Mouse (Mus musculus): ENCODE measurements around the gene Cdc25a. TPM values are rescaled to one million over a fixed set of nuclear protein-coding genes. Genes with fewer than 3 reads are reported as not detected.

Cdc25a gene
- polyA plus RNA-seq, 1 experiment from 2014 or later = 30.8 TPM

DNA sequence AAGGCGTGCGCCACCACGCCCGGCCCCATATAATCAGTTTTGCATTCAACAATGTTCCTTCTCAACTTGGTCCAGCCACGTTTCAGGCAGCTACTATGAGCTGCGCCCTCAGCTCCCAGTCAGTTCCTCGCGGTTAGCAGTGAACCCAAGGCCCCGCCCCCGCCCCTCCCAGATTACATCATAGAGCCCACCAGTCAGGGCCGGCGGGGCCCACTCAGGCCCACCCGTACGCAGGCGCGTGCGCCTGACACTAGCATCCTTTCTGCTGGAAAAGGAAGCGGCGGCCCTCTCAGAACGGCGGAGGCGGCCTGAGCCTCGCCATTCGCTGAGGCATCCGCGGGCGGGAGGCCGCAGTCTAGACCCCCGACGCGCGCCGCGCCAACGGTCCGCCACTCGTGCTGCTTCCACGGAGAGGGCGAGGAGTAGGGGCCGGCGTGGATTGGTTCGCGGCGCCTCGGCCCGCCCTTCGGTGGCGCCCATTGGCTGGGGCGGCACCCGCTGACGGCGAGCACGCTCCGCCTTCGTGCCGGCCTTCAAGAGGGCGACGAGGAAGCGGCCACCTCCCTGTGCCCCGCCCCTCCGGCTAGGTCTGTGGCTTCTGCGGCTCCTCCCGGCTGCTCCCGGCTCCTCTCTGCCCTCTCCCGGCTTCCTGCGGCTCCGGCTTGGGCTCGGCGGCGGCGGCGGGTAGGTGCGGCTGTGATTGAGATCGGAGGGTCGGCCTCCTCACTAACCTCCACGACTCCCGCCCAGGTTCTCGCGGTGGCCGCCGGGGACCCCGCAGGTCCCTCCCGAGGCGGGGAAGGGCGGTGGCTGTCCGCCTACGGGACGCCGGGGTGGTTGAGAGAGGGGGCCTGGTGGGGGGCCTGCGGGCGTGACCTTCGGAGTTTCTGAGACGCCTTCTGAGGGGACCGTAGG is 56.1 kb downstream of the Cdc25a start, which contains the start of gene Map4:
Map4 (plus strand) TSS at position 204 of the 915 bp plus-strand sequence.
- DNase-seq (ENCODE audit: low spot score) = peak; percentile 96

DNA sequence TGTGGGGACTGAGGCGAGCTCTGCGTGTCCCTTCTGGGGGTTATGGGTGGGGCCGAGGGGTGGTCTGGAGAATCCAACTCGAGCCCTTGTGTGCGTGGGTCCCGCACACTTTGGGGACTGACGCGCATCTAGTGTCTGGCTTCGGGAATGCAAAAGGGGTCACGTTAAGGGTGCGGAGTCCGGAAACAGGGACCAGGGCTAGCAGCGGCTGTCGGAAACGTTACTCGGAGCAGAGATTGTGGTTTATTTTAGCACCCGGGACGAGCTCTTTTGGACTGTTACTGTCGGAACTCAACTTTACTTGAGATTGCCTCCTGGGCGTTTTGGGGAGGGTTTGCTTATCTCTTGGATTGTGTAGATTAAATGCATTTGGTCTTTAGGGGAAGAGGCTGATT is 57.0 kb downstream of the Cdc25a start:
- peak; percentile 24 for DNase-seq (ENCODE audit: low spot score)

DNA sequence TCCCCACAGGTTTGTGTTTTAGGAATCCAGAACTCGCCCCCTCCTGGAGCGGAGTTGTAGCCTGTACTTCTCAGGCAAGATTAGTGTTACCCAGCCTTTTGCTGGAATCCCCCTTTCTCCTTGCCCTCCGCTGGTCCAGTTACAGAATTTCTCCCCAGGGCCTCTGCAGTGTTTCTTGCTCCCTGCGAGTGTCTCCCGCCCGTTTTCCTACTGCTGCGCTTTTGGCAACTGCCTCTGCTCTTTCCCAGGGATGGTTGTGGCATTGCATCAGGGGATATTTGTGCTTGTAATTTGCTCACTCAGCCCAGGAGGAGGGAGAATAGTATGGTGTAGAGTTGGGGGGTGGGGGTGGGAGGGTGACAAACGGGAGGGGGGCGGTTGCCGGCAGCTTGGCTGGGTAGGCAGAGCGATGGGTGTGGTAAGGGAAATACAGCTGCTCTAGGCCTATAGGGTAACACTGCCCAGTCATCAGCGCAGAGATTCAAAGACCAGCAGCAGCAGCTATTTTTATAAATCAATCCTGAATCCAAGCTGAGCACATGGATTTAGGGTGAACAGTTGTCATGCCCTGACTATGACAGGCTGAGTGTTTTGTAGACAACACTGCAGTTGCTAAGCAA is 57.5 kb downstream of the Cdc25a start:
- no peak for DNase-seq (ENCODE audit: low spot score)

- DNase-seq (ENCODE audit: low spot score) = peak; percentile 10
These were observed 64.0 kb downstream of the Cdc25a start for GRCm38 (mm10) chr9:109939401-109939800.

- DNase-seq (ENCODE audit: low spot score) = no peak
These were observed 67.4 kb downstream of the Cdc25a start for GRCm38 (mm10) chr9:109942796-109943195.

Small RNA genes within 50 kb of the gene (microRNA-seq; reads per million reads assigned to microRNA genes)
- gene Mir7089 (ENCODE audit: borderline number of aligned reads) = 2.1 reads per million

Other genes with a start within 250 kb of the Cdc25a start
- gene Fbxw24, start 249.5 kb upstream of the Cdc25a start, polyA plus RNA-seq (2015; fragmentation: Nextera tagmentation; extraction: Ambion mirVana) = 0.08 TPM in 1 of 2 replicates, not detected in the other
- gene Fbxw25, start 210.9 kb upstream of the Cdc25a start, polyA plus RNA-seq (2015; fragmentation: Nextera tagmentation; extraction: Ambion mirVana) = not detected in 2 replicates
- gene Fbxw18, start 172.9 kb upstream of the Cdc25a start, polyA plus RNA-seq (2015; fragmentation: Nextera tagmentation; extraction: Ambion mirVana) = not detected in 2 replicates
- not detected in 2 replicates for gene Fbxw26, start 129.5 kb upstream of the Cdc25a start, polyA plus RNA-seq (2015; fragmentation: Nextera tagmentation; extraction: Ambion mirVana)
- gene Fbxw27, start 84.9 kb upstream of the Cdc25a start, polyA plus RNA-seq (2015; fragmentation: Nextera tagmentation; extraction: Ambion mirVana) = not detected in 2 replicates
- 0.81 TPM in 1 of 2 replicates, not detected in the other for gene Spink8, start 63.3 kb upstream of the Cdc25a start, polyA plus RNA-seq (2015; fragmentation: Nextera tagmentation; extraction: Ambion mirVana)
- gene Nme6, start 42.8 kb upstream of the Cdc25a start, polyA plus RNA-seq (2015; fragmentation: Nextera tagmentation; extraction: Ambion mirVana) = 40.9 and 43.0 TPM in 2 replicates
- gene Camp, start 26.0 kb upstream of the Cdc25a start, polyA plus RNA-seq (2015; fragmentation: Nextera tagmentation; extraction: Ambion mirVana) = 2.5 and 5.1 TPM in 2 replicates
- 69.9 and 71.6 TPM in 2 replicates for gene Map4, start 55.9 kb downstream of the Cdc25a start, polyA plus RNA-seq (2015; fragmentation: Nextera tagmentation; extraction: Ambion mirVana)
- 89.4 and 99.1 TPM in 2 replicates for gene Smarcc1, start 242.1 kb downstream of the Cdc25a start, polyA plus RNA-seq (2015; fragmentation: Nextera tagmentation; extraction: Ambion mirVana)
- 101 and 104 TPM in 2 replicates for gene Dhx30, start 242.3 kb downstream of the Cdc25a start, polyA plus RNA-seq (2015; fragmentation: Nextera tagmentation; extraction: Ambion mirVana)